Mouse (Mus musculus) heart, adult 2 months (tissue): ENCODE data around the gene Cd96. TPM values are rescaled to one million over a fixed set of nuclear protein-coding genes. Genes with fewer than 3 reads are reported as not detected.

Source experiments
- DNase-seq, 2 experiments: peaks; one replicate each; pipeline ENCODE4 v3.0.0; 2021
- H3K27ac ChIP-seq: fragments of 200-600 bp; 2 replicates; pipeline ENCODE4 v1.8.1; 2022
- H3K27me3 ChIP-seq: fragments of 200-500 bp; 2 replicates; pipeline ENCODE4 v1.6.1; 2012; ENCODE audit warnings: mild to moderate bottlenecking, low read length, inconsistent platforms, mixed read lengths; ENCODE audit not compliant: control insufficient read depth, insufficient read depth
- H3K36me3 ChIP-seq: fragments of 200-500 bp; 2 replicates; pipeline ENCODE4 v1.6.1; 2012; ENCODE audit warnings: low read length, inconsistent platforms; ENCODE audit not compliant: control insufficient read depth, insufficient read depth
- H3K4me1 ChIP-seq: fragments of 200-500 bp; 2 replicates; pipeline ENCODE4 v1.6.1; 2011; ENCODE audit warnings: low read length; ENCODE audit not compliant: control insufficient read depth, insufficient read depth
- H3K4me3 ChIP-seq: fragments of 200-600 bp; 2 replicates; pipeline ENCODE4 v1.8.1; 2022
- H3K79me2 ChIP-seq: fragments of 200-500 bp; replicated peaks from 2 replicates; pipeline ENCODE4 v1.6.1; 2012; ENCODE audit warnings: mild to moderate bottlenecking, inconsistent platforms, low read length, moderate library complexity, mixed read lengths; ENCODE audit not compliant: control insufficient read depth, insufficient read depth
- H3K9ac ChIP-seq: fragments of 200-500 bp; 2 replicates; pipeline ENCODE4 v1.6.1; 2012; ENCODE audit warnings: low read depth, mild to moderate bottlenecking, control low read depth, inconsistent platforms, low read length, mixed read lengths
- CTCF ChIP-seq: fragments of 200-600 bp; IDR thresholded peaks from 2 replicates; pipeline ENCODE4 v1.8.1; 2022; ENCODE audit warnings: antibody characterized with exemption, mild to moderate bottlenecking, moderate library complexity
- EP300 ChIP-seq: fragments of 200-500 bp; IDR thresholded peaks from 2 replicates; pipeline ENCODE4 v1.6.1; 2011; ENCODE audit warnings: low read depth, low read length, control low read depth; ENCODE audit not compliant: insufficient read depth
- POLR2A ChIP-seq: fragments of 200-500 bp; IDR thresholded peaks from 2 replicates; pipeline ENCODE4 v1.6.1; 2011; ENCODE audit warnings: mild to moderate bottlenecking, low read depth, low read length, control low read depth; ENCODE audit not compliant: insufficient read depth
- WGBS: fragments of 180-500 bp; shearing (Covaris S2); methylation state at CpG from one replicate; pipeline ENCODE4 v1.1.7; 2018; 5-methylcytosine and 5-hydroxymethylcytosine counted together
- intact Hi-C: fragments of 180-260 bp; cut with DNase I; formaldehyde crosslinking; loops from one replicate; pipeline ENCODE4 v1.15.1; 2025
- polyA plus RNA-seq: library from polyadenylated mRNA; depleted of rRNA; stranded (reverse); fragments of >200 nt; gene quantifications from 2 replicates; pipeline ENCODE4 v1.2.3, GENCODE M21; 2012
- total RNA-seq, 2 experiments: library from RNA; stranded (reverse); gene quantifications; 2 replicates each; pipeline ENCODE4 v1.2.3; 2021

The Cd96 gene
- total and polyA plus RNA-seq, 3 experiments: 0.18 TPM; not detected in 2

DNA sequence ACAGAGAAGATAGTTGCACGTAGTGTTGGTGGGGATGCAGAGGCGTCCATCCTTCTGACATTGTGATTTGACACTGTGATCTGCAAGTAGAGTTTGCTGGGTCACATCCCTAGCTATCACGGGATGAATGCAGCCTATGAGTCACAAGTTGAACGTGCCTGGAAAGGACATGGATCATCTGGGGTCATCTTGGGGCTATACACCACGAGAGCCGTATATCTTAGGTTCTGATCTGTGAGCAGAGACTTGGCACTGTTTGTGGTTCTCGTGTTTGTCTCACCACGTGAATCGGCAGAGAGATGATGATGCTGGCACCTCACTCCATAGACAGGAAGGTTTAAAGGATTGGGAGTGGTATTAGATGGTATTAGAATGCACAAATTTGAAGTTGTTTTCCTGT lies 86.2 kb downstream of the Cd96 start:
- no peak for DNase-seq
- no peak overlapping the region for H3K9ac ChIP-seq
- no peaks in the 10 kb centered on the region for H3K79me2 ChIP-seq
- TF ChIP-seq CTCF: no peak
- no peak for TF ChIP-seq POLR2A
- no peak for TF ChIP-seq EP300
- 59% methylated on average over 9 of the region's 9 CpGs for WGBS
- H3K4me3 ChIP-seq: no peak overlapping the region
- intact Hi-C loops: no loop called here
- no peaks in the 10 kb centered on the region for H3K4me1 ChIP-seq
- H3K36me3 ChIP-seq: no peaks in the 10 kb centered on the region
- no peak overlapping the region for H3K27ac ChIP-seq
- H3K27me3 ChIP-seq: no peaks in the 10 kb centered on the region

DNA sequence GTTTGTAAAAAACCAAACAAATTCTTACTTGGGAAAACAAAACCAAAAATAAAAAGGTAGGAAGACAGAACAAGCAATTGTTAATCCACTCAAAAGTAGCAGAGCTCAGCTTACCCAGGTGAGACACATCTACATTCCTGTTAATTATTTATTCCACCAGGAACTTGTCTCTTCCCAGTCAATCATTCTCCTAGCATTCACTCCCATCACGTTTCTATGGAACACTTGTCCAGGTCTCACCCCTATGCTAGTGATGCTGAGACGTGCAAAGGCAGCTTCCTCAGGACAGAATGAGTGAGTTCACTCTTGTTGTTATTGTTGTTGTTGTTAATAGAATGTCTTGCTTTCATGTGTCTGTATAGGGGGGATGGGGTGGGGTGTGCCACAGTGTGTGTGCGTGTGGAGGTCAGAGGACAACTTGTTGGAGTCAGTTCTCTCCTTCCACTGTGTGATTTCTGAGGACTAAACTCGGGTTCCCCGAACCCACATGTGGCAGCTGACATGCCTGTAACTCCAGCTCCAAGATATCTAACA lies 97.0 kb downstream of the Cd96 start:
- intact Hi-C loops: loop anchor here (1.0 to 5.0 kb wide), 4 partner anchors 32 to 338 kb away; partner anchors contain the start of gene Abhd10
- 65% methylated on average over 5 of the region's 5 CpGs for WGBS
- H3K27me3 ChIP-seq: no peaks in the 10 kb centered on the region
- H3K4me1 ChIP-seq: no peaks in the 10 kb centered on the region
- no peak overlapping the region for H3K9ac ChIP-seq
- H3K27ac ChIP-seq: no peak overlapping the region
- no peak for DNase-seq
- no peaks in the 10 kb centered on the region for H3K79me2 ChIP-seq
- no peaks in the 10 kb centered on the region for H3K36me3 ChIP-seq
- no peak for TF ChIP-seq POLR2A
- TF ChIP-seq CTCF: no peak
- TF ChIP-seq EP300: no peak
- no peak overlapping the region for H3K4me3 ChIP-seq

DNA sequence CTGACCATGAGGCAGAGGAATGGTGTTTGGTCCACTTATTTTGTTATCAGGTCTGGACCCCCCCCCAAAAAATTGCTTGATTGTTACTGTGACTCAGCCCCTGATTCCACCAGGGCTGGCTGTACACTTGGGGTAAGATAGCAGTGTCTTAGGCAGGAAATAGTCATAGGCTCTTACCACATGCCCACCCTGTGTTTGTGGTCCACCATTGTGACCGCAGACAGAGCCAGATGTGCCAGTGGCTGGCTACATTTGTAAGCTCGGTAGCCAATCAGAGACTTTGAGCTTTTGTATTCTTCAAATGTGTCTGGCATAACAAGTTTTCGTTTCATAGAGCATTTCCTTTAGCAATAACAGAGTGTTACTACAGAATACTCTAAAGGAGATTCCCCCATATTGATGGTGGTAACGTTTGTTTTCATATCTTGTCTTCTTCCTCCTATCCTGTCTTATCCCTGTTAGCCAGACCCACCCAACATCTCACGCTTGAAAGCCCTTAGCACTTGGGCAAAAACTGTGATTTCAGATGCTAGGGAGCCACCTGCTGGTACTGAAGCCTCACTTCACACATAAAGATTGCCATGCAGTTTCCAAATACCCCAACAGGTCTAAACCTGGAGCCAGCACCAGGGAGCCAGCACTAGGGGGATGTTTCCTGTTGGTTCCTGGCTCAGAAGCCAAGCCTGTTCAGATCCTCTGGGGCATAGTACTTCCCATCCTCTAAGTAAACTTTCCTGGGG lies 97.7 kb downstream of the Cd96 start:
- TF ChIP-seq POLR2A (no peak), CTCF (peak; percentile 88), EP300 (0 out of 2 replicates have a peak, but pooled peaks have one; percentile 65)
- H3K4me1 ChIP-seq: no peaks in the 10 kb centered on the region
- WGBS: 36% methylated on average over 5 of the region's 5 CpGs
- H3K9ac ChIP-seq: no peak overlapping the region
- H3K36me3 ChIP-seq: no peaks in the 10 kb centered on the region
- intact Hi-C loops: loop anchor here (1.0 to 5.0 kb wide), 4 partner anchors 31 to 337 kb away; partner anchors contain the start of gene Abhd10
- H3K27ac ChIP-seq: no peak overlapping the region
- no peaks in the 10 kb centered on the region for H3K79me2 ChIP-seq
- no peak overlapping the region for H3K4me3 ChIP-seq
- no peaks in the 10 kb centered on the region for H3K27me3 ChIP-seq
- DNase-seq: peak; percentile 43 to 53

DNA sequence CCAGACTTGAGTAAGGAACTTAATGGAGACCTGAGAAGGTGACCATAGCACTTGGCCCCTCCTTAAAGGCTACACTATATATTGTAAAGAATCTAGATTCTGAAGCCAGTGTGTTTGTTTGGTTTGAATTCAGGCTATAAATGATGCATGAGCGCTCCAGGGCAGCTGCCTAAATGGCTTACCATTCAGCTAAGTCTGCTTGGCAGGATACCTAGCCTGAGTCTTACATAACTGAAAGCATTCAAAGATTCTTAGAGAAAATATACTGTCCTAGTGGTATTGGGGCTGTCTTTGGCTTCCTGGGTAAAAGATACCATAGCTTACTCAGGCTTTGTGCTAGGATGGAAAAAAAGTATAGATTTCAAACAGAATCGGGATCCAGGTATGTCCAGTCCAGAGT lies 98.7 kb downstream of the Cd96 start:
- H3K79me2 ChIP-seq: no peaks in the 10 kb centered on the region
- 85% methylated on average over 2 of the region's 2 CpGs for WGBS
- no peak overlapping the region for H3K4me3 ChIP-seq
- no peak for TF ChIP-seq EP300
- no peaks in the 10 kb centered on the region for H3K36me3 ChIP-seq
- H3K27me3 ChIP-seq: no peaks in the 10 kb centered on the region
- no peak overlapping the region for H3K9ac ChIP-seq
- intact Hi-C loops: loop anchor here (5.0 kb wide), 1 partner anchor 279 kb away; the partner anchor contains the start of gene Abhd10
- no peak overlapping the region for H3K27ac ChIP-seq
- DNase-seq: no peak
- H3K4me1 ChIP-seq: no peaks in the 10 kb centered on the region

DNA sequence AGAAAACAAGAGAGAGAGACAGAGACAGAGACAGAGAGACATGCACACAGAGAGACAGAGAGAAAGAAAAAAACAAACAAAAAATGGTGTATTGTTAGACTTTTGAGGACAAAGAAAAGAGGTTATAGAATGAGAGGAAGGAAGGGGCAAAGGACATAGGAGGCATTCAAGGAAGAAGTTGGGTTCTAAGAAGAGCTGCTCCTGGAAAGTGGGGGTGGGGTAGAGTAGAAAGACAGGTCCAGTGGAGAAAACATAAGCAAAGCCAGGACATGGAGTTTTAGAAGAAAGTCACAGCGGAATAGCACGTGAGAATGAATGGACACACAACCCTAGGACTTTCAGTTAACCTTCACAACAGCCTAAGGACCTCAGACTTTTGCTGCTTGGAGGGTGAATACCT lies 99.7 kb downstream of the Cd96 start:
- DNase-seq: no peak
- 73% methylated on average over 2 of the region's 2 CpGs for WGBS
- no peak overlapping the region for H3K27ac ChIP-seq
- no peak overlapping the region for H3K4me3 ChIP-seq
- H3K4me1 ChIP-seq: no peaks in the 10 kb centered on the region
- intact Hi-C loops: loop anchor here (5.0 kb wide), 1 partner anchor 278 kb away; the partner anchor contains the start of gene Abhd10
- H3K27me3 ChIP-seq: no peaks in the 10 kb centered on the region
- TF ChIP-seq EP300: no peak
- no peak for TF ChIP-seq POLR2A
- no peak for TF ChIP-seq CTCF
- H3K36me3 ChIP-seq: no peaks in the 10 kb centered on the region
- H3K79me2 ChIP-seq: no peaks in the 10 kb centered on the region
- H3K9ac ChIP-seq: no peak overlapping the region

DNA sequence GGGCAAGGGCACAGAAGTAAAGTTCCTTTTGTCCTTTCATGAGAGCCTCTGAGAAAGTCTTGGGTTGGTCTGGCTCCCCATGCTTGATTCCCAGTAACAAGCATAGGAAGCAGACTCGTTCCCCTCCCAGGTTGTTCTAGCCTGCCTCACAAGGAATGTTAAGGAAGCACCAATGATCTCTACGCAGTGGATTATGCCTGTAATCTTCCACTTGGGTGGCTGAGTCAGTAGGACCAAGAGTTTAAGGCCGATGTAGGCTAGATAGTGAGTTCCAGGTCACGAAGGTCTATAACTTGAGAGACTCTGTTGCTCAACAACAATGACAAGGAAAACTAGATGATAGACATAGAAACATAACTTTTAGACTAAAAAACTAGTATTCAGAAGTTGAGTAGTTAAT lies 100.3 kb downstream of the Cd96 start:
- H3K79me2 ChIP-seq: no peaks in the 10 kb centered on the region

More for the DNA sequence above, 100.3 kb downstream of the Cd96 start:
- intact Hi-C loops: loop anchor here (5.0 kb wide), 1 partner anchor 277 kb away; the partner anchor contains the start of gene Abhd10
- no peak overlapping the region for H3K4me3 ChIP-seq
- H3K27ac ChIP-seq: no peak overlapping the region
- H3K9ac ChIP-seq: no peak overlapping the region
- no peak for TF ChIP-seq CTCF
- TF ChIP-seq POLR2A: no peak
- no peak for TF ChIP-seq EP300
- no peaks in the 10 kb centered on the region for H3K27me3 ChIP-seq
- no peak for DNase-seq
- 77% methylated on average over 4 of the region's 4 CpGs for WGBS
- H3K4me1 ChIP-seq: no peaks in the 10 kb centered on the region
- no peaks in the 10 kb centered on the region for H3K36me3 ChIP-seq
